Mouse (Mus musculus) liver, embryonic 12.5 days (tissue): ENCODE results near the gene A730009L09Rik. TPM values are rescaled to one million over a fixed set of nuclear protein-coding genes. Genes with fewer than 3 reads are reported as not detected.

Experiments used
- ATAC-seq: fragments of 200-750 bp; cut with Nextera tagmentation; 2 replicates; pipeline ENCODE4 v1.8.0; 2017; ENCODE audit warnings: moderate number of reproducible peaks, mild to moderate bottlenecking, moderate library complexity
- H3K27ac ChIP-seq: fragments of 300-500 bp; sonication (generic); 2 replicates; pipeline ENCODE4 v1.5.1; 2016; ENCODE audit warnings: mild to moderate bottlenecking
- H3K27me3 ChIP-seq: fragments of 300-500 bp; sonication (generic); replicated peaks from 2 replicates; pipeline ENCODE4 v1.6.1; 2016; ENCODE audit warnings: mild to moderate bottlenecking, moderate library complexity
- H3K36me3 ChIP-seq: fragments of 300-500 bp; sonication (generic); 2 replicates; pipeline ENCODE4 v1.6.1; 2016; ENCODE audit warnings: mild to moderate bottlenecking, moderate library complexity
- H3K4me1 ChIP-seq: fragments of 300-500 bp; sonication (generic); 2 replicates; pipeline ENCODE4 v1.6.1; 2016
- H3K4me2 ChIP-seq: fragments of 300-500 bp; sonication (generic); 2 replicates; pipeline ENCODE4 v1.6.1; 2016; ENCODE audit warnings: mild to moderate bottlenecking, moderate library complexity
- H3K4me3 ChIP-seq: fragments of 300-500 bp; sonication (generic); 2 replicates; pipeline ENCODE4 v1.5.1; 2016; ENCODE audit warnings: mild to moderate bottlenecking, moderate library complexity
- H3K9ac ChIP-seq: fragments of 300-500 bp; sonication (generic); 2 replicates; pipeline ENCODE4 v1.6.1; 2016; ENCODE audit warnings: mild to moderate bottlenecking, moderate library complexity
- H3K9me3 ChIP-seq: fragments of 300-500 bp; sonication (generic); replicated peaks from 2 replicates; pipeline ENCODE4 v1.6.1; 2016; ENCODE audit warnings: mild to moderate bottlenecking, moderate library complexity
- WGBS: fragments of 180-500 bp; shearing (Covaris S2); methylation state at CpG from one replicate; pipeline ENCODE4 v1.1.7; 2016; ENCODE audit not compliant: insufficient replicate concordance; 5-methylcytosine and 5-hydroxymethylcytosine counted together
- polyA plus RNA-seq: library from polyadenylated mRNA; unstranded; fragments of >200 nt; fragmentation: Nextera tagmentation; extraction: Ambion mirVana; gene quantifications from 2 replicates; pipeline ENCODE4 v1.2.1, GENCODE M21; 2016

Gene A730009L09Rik
- polyA plus RNA-seq, 1 experiment from 2014 or later: not detected

DNA sequence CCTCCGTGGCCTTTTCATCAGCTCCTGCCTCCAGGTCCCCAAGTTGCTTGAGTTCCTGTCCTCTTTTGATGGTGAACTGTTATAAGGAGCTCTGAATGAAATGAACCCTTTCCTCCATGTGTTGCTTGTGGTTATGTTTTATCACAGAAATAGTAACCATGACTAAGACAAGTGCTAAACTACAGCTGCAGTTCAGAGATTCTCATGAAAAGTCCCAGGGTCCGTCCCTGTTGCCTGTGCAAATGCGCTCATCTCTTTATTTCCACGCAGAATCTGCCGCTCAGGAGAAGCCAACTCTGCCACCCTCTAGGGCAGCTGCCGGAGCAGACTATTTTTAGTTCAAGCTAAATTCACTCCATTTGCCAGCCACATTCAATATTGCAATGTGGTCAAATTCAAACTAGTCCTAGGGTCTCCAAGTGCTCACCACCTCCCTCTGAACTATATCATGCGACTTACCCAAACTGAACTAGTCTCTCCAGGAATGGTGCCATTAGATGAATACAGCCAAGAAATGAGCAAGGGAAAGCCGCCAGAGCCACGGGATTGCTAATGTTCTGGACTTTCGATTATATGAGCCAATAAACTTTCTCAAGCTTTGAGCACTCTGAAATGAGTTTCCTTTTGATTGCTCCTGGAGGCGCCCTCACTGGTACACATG lies 7.2 kb downstream of the A730009L09Rik start:
- no peak for ATAC-seq
- no peak overlapping the region for H3K27ac ChIP-seq
- no peak overlapping the region for H3K4me3 ChIP-seq
- H3K4me1 ChIP-seq: no peaks in the 10 kb centered on the region
- H3K4me2 ChIP-seq: no peak overlapping the region
- H3K9me3 ChIP-seq: no peaks in the 10 kb centered on the region
- 77% methylated on average over 11 of the region's 11 CpGs for WGBS
- H3K27me3 ChIP-seq: no peaks in the 10 kb centered on the region
- no peak overlapping the region for H3K9ac ChIP-seq
- no peaks in the 10 kb centered on the region for H3K36me3 ChIP-seq

GRCm38 (mm10) chr16:84523061-84523460 lies 8.1 kb downstream of the A730009L09Rik start:
- H3K4me2 ChIP-seq: no peak overlapping the region
- H3K9me3 ChIP-seq: no peaks in the 10 kb centered on the region
- H3K4me3 ChIP-seq: no peak overlapping the region
- 67% methylated on average over 5 of the region's 5 CpGs for WGBS
- ATAC-seq: no peak
- H3K36me3 ChIP-seq: no peaks in the 10 kb centered on the region
- H3K9ac ChIP-seq: no peak overlapping the region
- H3K4me1 ChIP-seq: no peaks in the 10 kb centered on the region
- no peak overlapping the region for H3K27ac ChIP-seq
- H3K27me3 ChIP-seq: no peaks in the 10 kb centered on the region

DNA sequence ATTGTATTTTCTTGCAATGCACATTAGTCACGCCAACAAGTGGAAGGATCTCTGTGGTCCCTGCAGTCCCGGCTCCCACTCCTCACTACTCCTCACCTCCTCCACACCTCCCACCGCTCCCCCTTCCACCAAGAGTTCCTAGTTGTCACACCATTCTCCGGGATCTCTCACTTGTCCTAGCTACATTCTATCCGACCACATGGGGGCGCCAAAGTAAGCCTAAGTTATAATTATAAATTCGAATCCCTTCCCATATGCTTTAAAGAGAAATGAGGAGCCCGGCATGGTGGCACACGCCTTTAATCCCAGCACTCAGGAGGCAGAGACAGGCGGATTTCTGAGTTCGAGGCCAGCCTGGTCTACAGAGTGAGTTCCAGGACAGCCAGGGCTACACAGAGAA lies 12.5 kb downstream of the A730009L09Rik start:
- no peaks in the 10 kb centered on the region for H3K4me1 ChIP-seq
- no peaks in the 10 kb centered on the region for H3K27me3 ChIP-seq
- ATAC-seq: no peak
- 40% methylated on average over 11 of the region's 11 CpGs for WGBS
- H3K27ac ChIP-seq: no peak overlapping the region
- H3K4me2 ChIP-seq: no peak overlapping the region
- H3K9me3 ChIP-seq: no peaks in the 10 kb centered on the region
- H3K4me3 ChIP-seq: no peak overlapping the region
- no peak overlapping the region for H3K9ac ChIP-seq
- no peaks in the 10 kb centered on the region for H3K36me3 ChIP-seq

GRCm38 (mm10) chr16:84532803-84533202 lies 17.9 kb downstream of the A730009L09Rik start:
- no peak overlapping the region for H3K4me3 ChIP-seq
- H3K9ac ChIP-seq: no peak overlapping the region
- WGBS: 58% methylated on average over 3 of the region's 3 CpGs
- no peaks in the 10 kb centered on the region for H3K9me3 ChIP-seq
- H3K4me1 ChIP-seq: no peaks in the 10 kb centered on the region
- no peak overlapping the region for H3K4me2 ChIP-seq
- H3K36me3 ChIP-seq: no peaks in the 10 kb centered on the region
- no peak for ATAC-seq
- H3K27ac ChIP-seq: no peak overlapping the region
- H3K27me3 ChIP-seq: no peaks in the 10 kb centered on the region

DNA sequence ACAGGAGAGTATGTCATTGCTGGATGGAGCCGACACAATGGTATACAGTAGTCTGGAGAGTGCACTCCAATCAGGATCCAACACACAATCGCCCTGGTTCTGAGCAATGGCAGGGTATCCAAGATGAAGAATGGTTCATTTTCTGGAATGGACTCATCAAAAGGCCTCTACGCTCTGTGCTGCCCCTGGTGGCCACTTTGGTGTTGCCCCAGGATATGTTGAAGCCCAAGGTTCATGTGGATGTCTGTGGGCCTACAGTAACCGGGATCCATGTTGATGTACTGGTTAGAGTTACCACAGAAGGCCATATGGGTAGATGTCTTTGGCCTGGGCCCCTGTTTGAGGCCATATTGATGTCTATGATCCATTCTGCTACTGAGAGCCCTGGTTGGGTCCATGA lies 31.1 kb downstream of the A730009L09Rik start:
- Histone ChIP-seq H3K27ac (no peak overlapping the region), H3K27me3 (no peaks in the 10 kb centered on the region), H3K4me3 (no peak overlapping the region), H3K9me3 (no peaks in the 10 kb centered on the region), H3K4me1 (no peaks in the 10 kb centered on the region), H3K9ac (no peak overlapping the region), H3K36me3 (no peaks in the 10 kb centered on the region), H3K4me2 (no peak overlapping the region)
- 59% methylated on average over 4 of the region's 4 CpGs for WGBS
- ATAC-seq: no peak

DNA sequence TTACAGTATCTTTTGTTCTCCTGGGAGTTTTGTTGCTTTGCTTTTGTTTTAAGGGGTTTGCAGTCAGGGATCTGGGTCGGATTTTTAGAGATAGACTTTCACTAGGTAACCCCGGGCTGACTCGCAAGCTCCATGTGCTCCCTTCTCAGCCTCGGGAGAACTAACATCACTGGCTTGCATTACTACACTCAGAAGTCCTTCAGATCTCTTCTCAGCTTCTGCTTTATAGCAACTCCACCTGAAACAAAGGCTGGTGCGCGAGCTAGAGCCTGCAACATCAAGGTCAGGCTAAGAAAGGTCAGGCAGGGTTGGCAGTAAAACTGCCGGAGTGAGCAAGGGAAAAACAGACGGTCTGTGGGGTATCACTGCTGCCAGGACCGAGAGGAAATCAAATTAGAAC lies 34.2 kb downstream of the A730009L09Rik start:
- Histone ChIP-seq H3K27me3 (no peaks in the 10 kb centered on the region), H3K9ac (no peak overlapping the region), H3K4me2 (no peak overlapping the region), H3K36me3 (no peaks in the 10 kb centered on the region), H3K27ac (no peak overlapping the region), H3K4me1 (no peaks in the 10 kb centered on the region), H3K4me3 (no peak overlapping the region), H3K9me3 (no peaks in the 10 kb centered on the region)
- no peak for ATAC-seq
- 52% methylated on average over 9 of the region's 9 CpGs for WGBS

DNA sequence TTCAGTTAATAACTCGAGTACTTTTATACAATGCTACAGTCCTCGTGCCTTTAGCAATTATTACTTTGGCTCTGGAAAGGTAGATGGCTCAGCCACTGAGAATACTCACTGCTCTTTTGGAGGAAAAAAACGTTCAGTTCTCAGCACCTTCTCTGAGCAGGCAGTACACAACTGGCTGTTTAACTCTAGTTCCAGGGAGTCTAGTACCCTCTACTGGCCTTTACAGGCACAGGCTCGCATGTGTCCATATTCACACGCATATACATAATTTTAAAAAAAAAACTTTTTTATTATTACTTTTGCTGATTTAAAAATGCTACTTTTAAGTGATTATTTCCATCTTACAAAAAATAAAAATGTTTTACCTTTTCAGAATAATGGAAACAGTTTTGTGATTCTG lies 35.5 kb downstream of the A730009L09Rik start:
- Histone ChIP-seq H3K4me3 (no peak overlapping the region), H3K4me1 (no peaks in the 10 kb centered on the region), H3K27ac (no peak overlapping the region), H3K9ac (no peak overlapping the region), H3K4me2 (no peak overlapping the region), H3K36me3 (no peaks in the 10 kb centered on the region), H3K9me3 (no peaks in the 10 kb centered on the region), H3K27me3 (no peaks in the 10 kb centered on the region)
- WGBS: 57% methylated on average over 5 of the region's 5 CpGs
- no peak for ATAC-seq

DNA sequence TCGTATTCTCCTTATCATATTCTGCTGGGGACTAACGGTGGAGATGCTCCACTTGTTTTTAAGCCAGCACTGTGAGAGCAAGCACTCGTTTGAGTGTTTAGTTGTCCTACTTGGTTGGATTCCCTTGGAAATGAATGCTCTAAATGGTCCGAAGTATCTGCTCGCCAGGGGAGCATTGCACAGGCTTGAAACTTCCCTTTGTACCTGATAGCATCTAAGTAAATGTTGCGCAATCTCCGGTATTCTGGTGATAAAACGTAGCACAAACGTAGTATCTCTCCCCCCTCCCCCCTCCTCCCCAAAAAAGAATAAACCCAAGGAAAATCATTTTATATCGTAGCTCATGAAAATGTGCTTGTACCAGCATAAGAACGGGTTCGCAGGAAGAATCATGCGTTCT lies 39.1 kb downstream of the A730009L09Rik start:
- Histone ChIP-seq H3K9me3 (no peaks in the 10 kb centered on the region), H3K4me1 (no peaks in the 10 kb centered on the region), H3K4me2 (no peak overlapping the region), H3K4me3 (no peak overlapping the region), H3K36me3 (no peaks in the 10 kb centered on the region), H3K27me3 (no peaks in the 10 kb centered on the region), H3K27ac (no peak overlapping the region), H3K9ac (no peak overlapping the region)
- ATAC-seq: no peak
- 45% methylated on average over 13 of the region's 13 CpGs for WGBS

DNA sequence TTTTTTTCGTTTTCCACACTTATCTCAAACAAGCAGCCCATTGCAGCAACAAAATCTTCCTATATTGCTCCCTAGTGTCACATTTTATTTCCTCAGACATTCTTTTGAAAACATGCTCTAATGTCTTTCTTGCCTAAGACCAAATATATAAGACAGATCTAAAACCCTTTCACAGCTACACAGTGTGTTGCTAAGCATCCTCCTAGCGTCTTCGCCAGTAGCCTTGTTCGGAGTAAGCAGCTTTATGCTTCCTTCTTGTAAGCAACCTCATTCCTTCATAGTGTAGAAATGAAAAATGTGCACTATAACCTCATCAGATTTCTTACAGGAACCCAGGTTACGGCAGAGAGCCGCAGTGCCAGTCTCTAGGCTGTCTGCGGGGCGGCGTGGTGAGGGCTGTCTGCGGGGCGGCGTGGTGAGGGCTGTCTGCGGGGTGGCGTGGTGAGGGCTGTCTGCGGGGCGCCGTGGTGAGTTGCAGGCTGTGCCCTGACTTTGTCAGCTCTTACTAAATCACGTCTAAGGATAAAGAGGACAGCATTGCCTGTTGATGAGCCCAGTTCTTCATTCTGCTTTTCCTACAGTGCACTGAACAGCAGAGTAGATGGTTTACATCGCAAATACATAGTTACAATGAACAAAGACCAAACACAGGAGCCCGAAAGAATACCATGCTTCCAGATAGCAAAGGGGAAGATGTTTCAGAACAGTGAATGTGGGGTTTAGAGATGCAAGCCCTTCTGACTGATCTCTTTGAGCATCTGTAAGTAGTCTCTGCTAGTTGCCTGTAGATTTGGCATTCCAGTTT lies 43.4 kb downstream of the A730009L09Rik start:
- Histone ChIP-seq H3K4me2 (no peak overlapping the region), H3K36me3 (no peaks in the 10 kb centered on the region), H3K27ac (no peak overlapping the region), H3K27me3 (no peaks in the 10 kb centered on the region), H3K4me1 (no peaks in the 10 kb centered on the region), H3K9me3 (no peaks in the 10 kb centered on the region), H3K9ac (no peak overlapping the region), H3K4me3 (no peak overlapping the region)
- no peak for ATAC-seq
- WGBS: 54% methylated on average over 20 of the region's 20 CpGs

GRCm38 (mm10) chr16:84559569-84560278 lies 44.8 kb downstream of the A730009L09Rik start:
- Histone ChIP-seq H3K36me3 (no peaks in the 10 kb centered on the region), H3K27ac (no peak overlapping the region), H3K27me3 (no peaks in the 10 kb centered on the region), H3K4me3 (no peak overlapping the region), H3K9me3 (no peaks in the 10 kb centered on the region), H3K9ac (no peak overlapping the region), H3K4me2 (no peak overlapping the region), H3K4me1 (no peaks in the 10 kb centered on the region)
- 30% methylated on average over 9 of the region's 9 CpGs for WGBS
- ATAC-seq: no peak

DNA sequence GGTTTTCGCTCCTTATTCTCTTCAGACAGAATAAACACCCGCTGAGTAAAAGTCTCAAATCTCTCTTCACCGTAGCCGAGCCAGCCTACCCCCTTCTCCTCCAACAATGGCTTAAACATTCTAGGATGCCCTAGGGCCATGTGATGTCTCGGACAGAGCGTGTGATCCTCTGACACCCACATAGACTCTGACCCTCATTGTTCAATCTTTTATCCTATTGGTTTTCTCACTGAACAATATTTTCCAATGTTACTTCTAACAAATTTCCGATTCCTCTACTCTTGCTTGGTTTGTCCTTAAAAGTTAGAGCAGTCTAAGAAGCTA lies 45.3 kb downstream of the A730009L09Rik start:
- Histone ChIP-seq H3K36me3 (no peaks in the 10 kb centered on the region), H3K4me3 (no peak overlapping the region), H3K27ac (no peak overlapping the region), H3K27me3 (no peaks in the 10 kb centered on the region), H3K4me1 (no peaks in the 10 kb centered on the region), H3K4me2 (no peak overlapping the region), H3K9ac (no peak overlapping the region), H3K9me3 (no peaks in the 10 kb centered on the region)
- ATAC-seq: no peak
- WGBS: 66% methylated on average over 7 of the region's 7 CpGs
